Mouse (Mus musculus) neutrophil, adult 59 days (primary cell): ENCODE results near the gene Tmem240. TPM values are rescaled to one million over a fixed set of nuclear protein-coding genes. Genes with fewer than 3 reads are reported as not detected.

Experiments used
- total RNA-seq, 2 experiments: library from RNA; stranded (reverse); gene quantifications; 1 replicate in 1 of 2; 2 replicates in 1 of 2; pipeline ENCODE4 v1.2.4; 2023

Tmem240 gene
- under 1 TPM; 0.44 to 0.51 TPM for total RNA-seq

DNA sequence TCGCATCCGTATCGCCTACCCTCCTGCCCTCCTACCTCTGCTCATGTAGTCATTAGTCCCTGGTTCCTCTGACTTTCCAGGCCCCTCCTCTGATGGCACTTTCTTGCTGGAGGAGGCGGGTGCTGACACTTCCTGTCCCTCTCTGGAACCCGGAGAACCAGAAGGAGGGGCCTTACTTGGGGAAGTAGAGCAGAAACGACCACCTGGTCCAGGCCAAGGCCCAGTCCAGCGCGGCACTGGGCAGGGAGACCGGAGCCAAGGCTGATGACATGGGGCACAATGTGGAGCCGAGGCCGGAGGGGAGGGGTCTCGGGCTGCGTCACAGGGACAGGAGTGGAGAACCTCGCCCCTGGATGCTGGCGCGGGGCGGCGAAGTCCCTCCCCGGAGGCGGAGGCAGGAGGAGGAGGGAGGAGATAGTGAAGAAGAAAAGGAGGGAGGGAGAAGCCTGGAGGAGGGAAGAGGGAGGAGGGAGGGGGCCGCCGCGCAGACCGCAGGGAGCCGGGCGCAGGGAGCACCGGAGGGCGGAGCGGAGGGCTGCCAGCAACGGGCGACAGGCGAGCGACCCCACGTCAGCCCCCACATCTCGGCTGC is at the start of gene Tmem240:
Tmem240 (plus strand) TSS at position 451 of the 592 bp plus-strand sequence.

DNA sequence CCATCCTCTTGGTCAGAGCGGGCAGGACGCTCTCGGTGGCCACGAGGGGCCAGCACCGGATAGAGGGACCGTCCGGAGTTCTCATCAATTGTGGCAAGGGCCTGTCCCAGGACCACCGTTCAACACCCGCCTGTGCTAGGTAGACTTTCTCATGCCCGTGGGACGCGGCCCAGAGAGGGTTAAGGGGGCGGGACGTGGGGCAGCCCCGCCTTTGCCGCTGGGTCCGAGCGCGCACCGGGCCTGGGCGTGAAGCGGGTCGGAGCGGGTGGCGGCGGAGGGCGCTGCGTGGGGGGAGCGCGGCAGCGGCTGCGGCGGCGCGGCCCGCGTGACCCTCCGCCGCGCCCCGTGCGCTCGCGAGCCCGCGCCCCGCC is 40.5 kb upstream of the Tmem240 start, which contains the start of gene Fndc10:
Fndc10 (plus strand) TSS at position 232 of the 371 bp plus-strand sequence.

DNA sequence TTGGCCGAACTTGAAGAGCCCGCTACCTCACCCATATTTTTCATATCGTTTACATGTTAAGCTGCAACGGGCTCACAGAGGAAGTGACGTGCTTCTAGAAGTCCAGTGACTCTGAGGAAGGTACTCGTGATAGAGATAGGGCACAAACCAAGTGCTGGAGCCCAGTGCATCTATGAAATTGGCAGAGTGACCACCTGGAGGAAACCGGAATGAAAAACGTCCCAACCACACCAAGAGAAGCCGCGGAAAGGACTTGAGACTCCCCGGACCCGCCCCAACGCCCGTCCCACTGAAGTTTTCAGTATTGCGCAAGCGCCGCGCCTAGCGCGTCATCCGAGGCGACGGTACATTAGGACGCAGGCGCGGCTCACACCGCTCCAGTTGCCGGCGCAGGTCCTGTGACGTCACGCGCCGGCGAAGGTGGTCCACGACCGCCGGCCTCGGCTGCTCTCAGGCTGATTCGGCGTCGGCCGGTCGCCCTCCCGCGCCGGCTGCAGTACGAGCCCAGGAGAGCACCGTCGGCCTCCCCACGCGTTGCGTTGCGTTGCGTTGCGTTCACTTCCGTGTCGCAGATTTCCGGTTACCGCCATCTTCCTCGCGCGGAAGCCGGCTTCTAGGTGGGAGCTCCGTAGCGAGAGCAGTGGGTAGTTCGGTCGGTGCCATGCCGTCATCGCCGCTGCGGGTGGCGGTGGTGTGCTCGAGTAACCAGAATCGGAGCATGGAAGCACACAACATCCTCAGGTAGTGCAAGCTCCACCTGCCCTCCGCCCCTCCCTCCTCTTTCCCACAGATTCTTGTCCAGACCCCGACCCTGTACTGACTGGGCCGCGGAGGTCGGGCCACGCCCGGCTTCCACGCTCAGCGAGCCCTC is 29.6 kb upstream of the Tmem240 start, which contains the start of gene Ssu72:
Ssu72 (plus strand) TSS at position 80 of the 871 bp plus-strand sequence.

DNA sequence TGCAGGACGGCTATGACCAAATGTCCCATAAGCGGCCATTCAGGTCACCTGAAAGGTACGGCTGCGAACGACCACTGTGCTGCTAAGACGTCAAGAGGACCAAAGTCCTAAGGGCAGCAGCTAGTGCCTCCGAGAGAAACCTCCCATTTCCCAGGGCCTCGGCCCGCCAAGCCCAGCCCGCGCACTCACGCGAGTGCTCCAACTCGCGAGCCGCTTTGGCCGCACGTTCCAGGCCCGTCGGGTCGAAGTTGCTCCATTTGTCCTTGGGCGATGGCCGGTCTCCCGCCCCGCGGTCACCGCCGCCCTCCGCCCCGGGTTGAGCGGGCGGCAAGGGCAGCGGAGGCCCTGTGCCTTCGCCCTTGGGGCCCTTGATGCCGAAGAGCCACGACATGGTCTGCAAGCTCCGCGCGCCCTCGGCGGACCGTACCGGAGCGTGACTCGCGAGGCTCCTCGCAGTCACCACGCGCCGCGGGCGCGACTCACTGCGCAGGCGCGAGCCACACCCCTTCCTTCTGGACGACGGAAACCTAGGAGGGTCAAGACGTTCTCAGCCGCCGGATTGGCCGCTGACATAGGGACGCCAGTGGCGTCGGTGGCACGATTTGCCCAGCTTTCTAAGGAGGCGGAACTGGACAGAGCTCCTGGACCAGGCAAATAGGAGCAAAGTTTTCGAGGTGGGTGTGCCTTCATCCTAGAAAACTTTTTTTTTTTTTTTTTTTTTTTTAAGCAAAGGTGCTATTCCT is 26.2 kb downstream of the Tmem240 start, which contains the start of gene Atad3a:
Atad3a (minus strand) TSS at position 481 of the 743 bp plus-strand sequence.

DNA sequence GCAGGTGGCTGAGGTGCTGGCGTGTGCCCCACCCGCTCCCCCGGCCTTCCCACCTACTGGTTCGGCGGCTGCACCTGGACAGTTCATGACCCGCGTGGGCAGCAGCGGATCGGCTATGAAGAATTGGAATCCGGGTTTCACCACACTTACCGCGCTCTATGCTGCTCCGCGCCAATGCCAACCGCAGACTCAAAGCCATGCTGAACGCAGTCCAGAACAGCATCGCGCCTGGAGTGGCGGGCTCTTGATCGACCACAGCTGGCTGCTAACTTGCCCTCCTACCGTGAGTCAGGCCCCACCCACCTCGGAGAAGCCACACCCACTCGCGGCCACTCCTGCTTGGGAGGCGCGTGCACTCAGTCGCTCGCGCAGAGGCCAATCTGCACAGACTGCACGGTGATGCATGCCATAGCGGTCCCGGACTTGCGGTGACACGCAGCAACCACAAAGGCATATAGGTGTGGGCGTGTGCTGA is 39.7 kb downstream of the Tmem240 start, which contains the start of gene Vwa1:
Vwa1 (minus strand) TSS at position 419 of the 475 bp plus-strand sequence.

DNA sequence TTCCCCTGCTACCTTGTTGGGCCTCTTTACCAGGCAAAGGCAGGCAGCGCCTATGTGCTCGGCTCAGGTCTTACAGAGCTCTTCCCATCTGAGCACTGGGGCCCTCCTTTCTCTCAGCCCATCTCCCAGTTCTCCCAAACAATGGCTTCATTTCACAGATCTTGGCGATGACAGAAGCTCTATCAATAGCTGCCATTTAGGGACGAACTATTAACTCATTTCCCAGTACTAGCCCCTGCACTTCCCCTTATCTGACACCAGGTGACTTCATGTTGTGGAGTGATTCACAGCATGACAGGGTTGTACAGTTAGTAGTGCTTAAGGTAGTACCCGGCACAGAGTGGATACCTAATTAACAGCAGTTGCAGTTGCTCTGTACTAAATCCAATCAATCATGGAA is 51.2 kb downstream of the Tmem240 start, which contains the start of gene Tmem88b:
Tmem88b (minus strand) TSS at position 56 of the 400 bp plus-strand sequence.

DNA sequence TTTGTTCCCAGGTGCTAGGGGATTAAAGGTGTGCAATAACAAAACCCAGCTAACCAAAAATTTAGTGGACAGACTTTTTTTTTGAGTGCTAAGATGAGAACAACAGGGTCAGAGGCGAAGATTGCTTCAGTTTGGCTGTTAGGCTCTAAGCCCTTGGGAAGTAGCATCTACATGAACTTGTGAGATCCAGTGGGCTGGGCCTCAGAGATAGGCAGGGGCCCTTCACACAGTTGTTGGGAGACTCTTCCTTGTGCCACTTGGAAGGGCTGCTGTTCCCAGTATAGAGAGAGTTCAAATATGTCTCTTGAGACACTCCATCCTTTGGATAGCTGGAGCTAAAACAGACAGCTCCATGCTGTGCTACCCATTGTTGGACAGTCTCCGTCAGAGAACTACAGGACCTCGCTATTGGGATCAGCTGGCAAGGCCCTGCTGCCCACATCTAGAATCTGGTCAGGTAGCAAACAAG is 55.5 kb downstream of the Tmem240 start, which contains the start of gene Ankrd65:
Ankrd65 (plus strand) TSS at position 419 of the 469 bp plus-strand sequence.

Other genes with a start within 250 kb of the Tmem240 start
- gene Gnb1, start 243.4 kb upstream of the Tmem240 start, total RNA-seq, result 100 to 1,000 TPM; 247 to 260 TPM
- 100 to 1,000 TPM; 370 to 381 TPM for gene Nadk, start 172.4 kb upstream of the Tmem240 start, total RNA-seq
- gene Slc35e2, start 133.4 kb upstream of the Tmem240 start, total RNA-seq, result 10 to 100 TPM; 15.3 to 15.9 TPM
- 100 to 1,000 TPM; 142 to 143 TPM for gene Cdk11b, start 109.9 kb upstream of the Tmem240 start, total RNA-seq
- gene Gm10563, start 89.4 kb upstream of the Tmem240 start, total RNA-seq, result not detected
- 1 to 10 TPM in 1 of 2 experiments, under 1 TPM in 1; 0.64 to 1.2 TPM for gene Mmp23, start 81.4 kb upstream of the Tmem240 start, total RNA-seq
- 10 to 100 TPM; 37.6 to 40.6 TPM for gene Mib2, start 65.6 kb upstream of the Tmem240 start, total RNA-seq
- under 1 TPM; 0.90 to 1.00 TPM for gene Fndc10, start 40.5 kb upstream of the Tmem240 start, total RNA-seq
- 10 to 100 TPM; 95.1 to 95.2 TPM for gene Ssu72, start 30.0 kb upstream of the Tmem240 start, total RNA-seq
- 10 to 100 TPM; 10.7 to 13.0 TPM for gene Atad3a, start 26.3 kb downstream of the Tmem240 start, total RNA-seq
- not detected for gene Vwa1, start 39.9 kb downstream of the Tmem240 start, total RNA-seq
- gene Tmem88b, start 51.1 kb downstream of the Tmem240 start, total RNA-seq, result not detected
- under 1 TPM in 1 of 2 experiments, not detected in 1; 0.40 TPM for gene Ankrd65, start 55.6 kb downstream of the Tmem240 start, total RNA-seq
- gene Mrpl20, start 68.1 kb downstream of the Tmem240 start, total RNA-seq, result 10 to 100 TPM; 49.7 to 50.7 TPM
- gene Ccnl2, start 77.7 kb downstream of the Tmem240 start, total RNA-seq, result 100 to 1,000 TPM; 131 to 142 TPM
- gene Aurkaip1, start 96.5 kb downstream of the Tmem240 start, total RNA-seq, result 100 to 1,000 TPM in 1 of 2 experiments, 10 to 100 TPM in 1; 81.0 to 100 TPM
- gene Mxra8, start 104.9 kb downstream of the Tmem240 start, total RNA-seq, result under 1 TPM in 1 of 2 experiments, not detected in 1; 0.78 TPM
- 10 to 100 TPM; 49.5 to 53.3 TPM for gene Dvl1, start 112.6 kb downstream of the Tmem240 start, total RNA-seq
- gene Tas1r3, start 128.6 kb downstream of the Tmem240 start, total RNA-seq, result 1 to 10 TPM; 2.6 to 2.8 TPM
- gene Cptp, start 134.6 kb downstream of the Tmem240 start, total RNA-seq, result 10 to 100 TPM; 22.2 TPM
- gene Ints11, start 134.7 kb downstream of the Tmem240 start, total RNA-seq, result 10 to 100 TPM; 40.0 to 40.7 TPM
- 10 to 100 TPM; 12.2 TPM for gene Pusl1, start 157.0 kb downstream of the Tmem240 start, total RNA-seq
- gene Acap3, start 157.0 kb downstream of the Tmem240 start, total RNA-seq, result 10 to 100 TPM; 57.0 to 63.5 TPM
- gene Ube2j2, start 209.0 kb downstream of the Tmem240 start, total RNA-seq, result 10 to 100 TPM; 85.6 to 91.1 TPM
- gene C1qtnf12, start 227.5 kb downstream of the Tmem240 start, total RNA-seq, result 10 to 100 TPM; 20.5 to 36.9 TPM